Mouse (Mus musculus) hindbrain, embryonic 11.5 days (tissue): ENCODE data around the gene Prkg1. TPM values are rescaled to one million over a fixed set of nuclear protein-coding genes. Genes with fewer than 3 reads are reported as not detected.
A peak's percentile ranks its signal among the peaks of the same experiment; 100 is the strongest.

Source experiments
- ATAC-seq: fragments of 200-750 bp; cut with Nextera tagmentation; 2 replicates; pipeline ENCODE4 v1.8.0; 2017; ENCODE audit warnings: mild to moderate bottlenecking, moderate TSS enrichment, moderate library complexity; ENCODE audit not compliant: low FRiP score
- DNase-seq: peaks from one replicate; pipeline ENCODE4 v3.0.0-alpha.2; 2015; ENCODE audit warnings: low spot score
- H3K27ac ChIP-seq: fragments of 300-500 bp; sonication (generic); 2 replicates; pipeline ENCODE4 v1.5.1; 2014; ENCODE audit warnings: mild to moderate bottlenecking, low read depth, low read length
- H3K27me3 ChIP-seq: fragments of 300-500 bp; sonication (generic); 2 replicates; pipeline ENCODE4 v1.6.1; 2014; ENCODE audit warnings: mild to moderate bottlenecking, low read length, moderate library complexity, mixed read lengths; ENCODE audit not compliant: control insufficient read depth, insufficient read depth
- H3K36me3 ChIP-seq: fragments of 300-500 bp; sonication (generic); 2 replicates; pipeline ENCODE4 v1.6.1; 2014; ENCODE audit warnings: mild to moderate bottlenecking, low read length, moderate library complexity, mixed read lengths; ENCODE audit not compliant: control insufficient read depth, insufficient read depth
- H3K4me1 ChIP-seq: fragments of 300-500 bp; sonication (generic); replicated peaks from 2 replicates; pipeline ENCODE4 v1.6.1; 2014; ENCODE audit warnings: low read length, mixed read lengths; ENCODE audit not compliant: control insufficient read depth, insufficient read depth
- H3K4me2 ChIP-seq: fragments of 300-500 bp; sonication (generic); replicated peaks from 2 replicates; pipeline ENCODE4 v1.6.1; 2014; ENCODE audit warnings: mild to moderate bottlenecking, low read depth, low read length
- H3K4me3 ChIP-seq: fragments of 300-500 bp; sonication (generic); 2 replicates; pipeline ENCODE4 v1.5.1; 2014; ENCODE audit warnings: low read depth, low read length
- H3K9ac ChIP-seq: fragments of 300-500 bp; sonication (generic); 2 replicates; pipeline ENCODE4 v1.6.1; 2014; ENCODE audit warnings: low read depth, low read length
- H3K9me3 ChIP-seq: fragments of 300-500 bp; sonication (generic); 2 replicates; pipeline ENCODE4 v1.6.1; 2016; ENCODE audit warnings: low read length; ENCODE audit not compliant: control insufficient read depth
- WGBS: fragments of 180-500 bp; shearing (Covaris S2); extraction: QIAGEN DNeasy Blood & Tissue Kit; methylation state at CpG from one replicate; pipeline ENCODE4 v1.1.7; 2014; 5-methylcytosine and 5-hydroxymethylcytosine counted together
- polyA plus RNA-seq: library from polyadenylated mRNA; unstranded; fragments of >200 nt; fragmentation: Nextera tagmentation; extraction: Ambion mirVana; gene quantifications from 2 replicates; pipeline ENCODE4 v1.2.1, GENCODE M21; 2014

Prkg1 gene
- polyA plus RNA-seq, 1 experiment from 2014 or later, result 8.6 TPM

GRCm38 (mm10) chr19:31336381-31336780 lies 428.5 kb downstream of the Prkg1 start:
- no peak for ATAC-seq
- 77% methylated on average over 3 of the region's 3 CpGs for WGBS
- H3K9ac ChIP-seq, result no peak overlapping the region
- H3K4me3 ChIP-seq, result no peak overlapping the region
- no peak overlapping the region for H3K27ac ChIP-seq
- no peaks in the 10 kb centered on the region for H3K36me3 ChIP-seq
- no peak for DNase-seq
- H3K9me3 ChIP-seq, result no peaks in the 10 kb centered on the region
- H3K4me1 ChIP-seq, result no peaks in the 10 kb centered on the region
- no peak overlapping the region for H3K4me2 ChIP-seq
- H3K27me3 ChIP-seq, result no peaks in the 10 kb centered on the region

GRCm38 (mm10) chr19:31329893-31330292 lies 434.9 kb downstream of the Prkg1 start:
- Histone ChIP-seq H3K4me1 (no peaks in the 10 kb centered on the region), H3K9ac (no peak overlapping the region), H3K4me2 (no peak overlapping the region), H3K27ac (no peak overlapping the region), H3K27me3 (no peaks in the 10 kb centered on the region), H3K4me3 (no peak overlapping the region), H3K9me3 (no peaks in the 10 kb centered on the region), H3K36me3 (no peaks in the 10 kb centered on the region)
- ATAC-seq (no peak), DNase-seq (no peak)
- WGBS, result 66% methylated on average over 5 of the region's 5 CpGs

GRCm38 (mm10) chr19:31304760-31305159 lies 460.1 kb downstream of the Prkg1 start:
- H3K27ac ChIP-seq, result no peak overlapping the region
- no peaks in the 10 kb centered on the region for H3K9me3 ChIP-seq
- WGBS, result 89% methylated on average over 3 of the region's 3 CpGs
- H3K9ac ChIP-seq, result no peak overlapping the region
- no peaks in the 10 kb centered on the region for H3K4me1 ChIP-seq
- DNase-seq (no peak), ATAC-seq (no peak)
- no peak overlapping the region for H3K4me2 ChIP-seq
- no peak overlapping the region for H3K4me3 ChIP-seq
- H3K27me3 ChIP-seq, result no peaks in the 10 kb centered on the region
- no peaks in the 10 kb centered on the region for H3K36me3 ChIP-seq

GRCm38 (mm10) chr19:31291231-31291630 lies 473.6 kb downstream of the Prkg1 start:
- ATAC-seq, result peak; percentile 85
- peak; percentile 75 for DNase-seq
- H3K36me3 ChIP-seq, result no peaks in the 10 kb centered on the region
- no peak overlapping the region for H3K4me2 ChIP-seq
- 36% methylated on average over 2 of the region's 2 CpGs for WGBS
- no peaks in the 10 kb centered on the region for H3K9me3 ChIP-seq
- no peak overlapping the region for H3K9ac ChIP-seq
- no peak overlapping the region for H3K4me3 ChIP-seq
- H3K4me1 ChIP-seq, result no peaks in the 10 kb centered on the region
- no peaks in the 10 kb centered on the region for H3K27me3 ChIP-seq
- H3K27ac ChIP-seq, result no peak overlapping the region

- no peak overlapping the region for H3K27ac ChIP-seq
- ATAC-seq (no peak), DNase-seq (no peak)
- H3K4me3 ChIP-seq, result no peak overlapping the region
- no peaks in the 10 kb centered on the region for H3K4me1 ChIP-seq
- 57% methylated on average over 3 of the region's 3 CpGs for WGBS
- H3K9me3 ChIP-seq, result no peaks in the 10 kb centered on the region
- no peak overlapping the region for H3K4me2 ChIP-seq
- H3K9ac ChIP-seq, result no peak overlapping the region
- H3K27me3 ChIP-seq, result no peaks in the 10 kb centered on the region
- H3K36me3 ChIP-seq, result no peaks in the 10 kb centered on the region
Measured at GRCm38 (mm10) chr19:31284581-31284980, 480.3 kb downstream of the Prkg1 start.

- Histone ChIP-seq H3K4me1 (no peaks in the 10 kb centered on the region), H3K9ac (no peak overlapping the region), H3K36me3 (no peaks in the 10 kb centered on the region), H3K27ac (no peak overlapping the region), H3K9me3 (no peaks in the 10 kb centered on the region), H3K4me3 (no peak overlapping the region), H3K27me3 (no peaks in the 10 kb centered on the region), H3K4me2 (no peak overlapping the region)
- DNase-seq (no peak), ATAC-seq (no peak)
- WGBS, result 91% methylated on average over 7 of the region's 7 CpGs
Measured at GRCm38 (mm10) chr19:31284126-31284525, 480.7 kb downstream of the Prkg1 start.

- Histone ChIP-seq H3K36me3 (no peaks in the 10 kb centered on the region), H3K27ac (no peak overlapping the region), H3K4me1 (no peaks in the 10 kb centered on the region), H3K27me3 (no peaks in the 10 kb centered on the region), H3K4me3 (no peak overlapping the region), H3K9ac (no peak overlapping the region), H3K4me2 (no peak overlapping the region), H3K9me3 (no peaks in the 10 kb centered on the region)
- no peak for DNase-seq
- 68% methylated on average over 2 of the region's 2 CpGs for WGBS
- ATAC-seq, result no peak
Measured at GRCm38 (mm10) chr19:31283617-31284016, 481.2 kb downstream of the Prkg1 start.

GRCm38 (mm10) chr19:31279797-31280486 lies 484.9 kb downstream of the Prkg1 start:
- Histone ChIP-seq H3K27ac (no peak overlapping the region), H3K36me3 (no peaks in the 10 kb centered on the region), H3K27me3 (no peaks in the 10 kb centered on the region), H3K4me2 (no peak overlapping the region), H3K9me3 (no peaks in the 10 kb centered on the region), H3K4me1 (no peaks in the 10 kb centered on the region), H3K4me3 (no peak overlapping the region), H3K9ac (no peak overlapping the region)
- DNase-seq (no peak), ATAC-seq (no peak)
- WGBS, result 81% methylated on average over 7 of the region's 7 CpGs

GRCm38 (mm10) chr19:31262438-31262837 lies 502.4 kb downstream of the Prkg1 start:
- Histone ChIP-seq H3K27me3 (no peaks in the 10 kb centered on the region), H3K36me3 (no peaks in the 10 kb centered on the region), H3K27ac (no peak overlapping the region), H3K9me3 (no peaks in the 10 kb centered on the region), H3K4me2 (no peak overlapping the region), H3K9ac (no peak overlapping the region), H3K4me1 (no peaks in the 10 kb centered on the region), H3K4me3 (no peak overlapping the region)
- ATAC-seq, result no peak
- 74% methylated on average over 1 of the region's 1 CpGs for WGBS
- no peak for DNase-seq
